Mouse (Mus musculus): Measurements from ENCODE around the gene Krt34.

The Krt34 gene

DNA sequence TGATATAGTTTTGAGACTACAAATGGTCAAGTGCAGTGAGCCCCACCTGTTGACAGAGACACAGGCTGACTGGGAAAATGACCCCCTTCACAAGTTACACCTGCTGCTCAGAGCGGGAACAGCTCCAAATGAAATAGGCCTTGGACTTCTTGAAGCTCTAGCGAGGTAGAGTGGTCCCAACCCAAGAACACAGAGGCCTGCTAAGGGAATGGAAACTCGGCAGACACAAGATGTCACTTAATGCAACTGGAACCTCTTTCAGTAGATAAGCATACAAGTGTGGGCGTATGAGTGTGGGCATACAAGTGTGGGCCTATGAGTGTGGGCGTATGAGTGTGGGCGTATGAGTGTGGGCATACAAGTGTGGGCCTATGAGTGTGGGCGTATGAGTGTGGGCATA lies 42.3 kb downstream of the Krt34 start:
- no peak for DNase-seq (ENCODE audit: low read depth)

DNA sequence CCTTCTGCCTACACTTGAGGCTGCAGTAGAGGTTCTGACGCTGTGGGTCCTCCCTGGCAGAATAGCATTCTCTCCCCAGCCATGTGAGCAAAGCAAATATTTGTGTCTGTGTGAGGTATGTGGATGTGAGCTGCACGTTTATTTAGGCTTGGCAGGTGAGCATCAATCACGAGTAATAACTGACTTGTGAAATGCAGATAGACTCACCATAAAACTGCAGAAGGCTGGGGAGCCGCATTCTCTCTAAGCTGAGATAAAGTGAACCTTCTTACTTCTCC lies 47.0 kb downstream of the Krt34 start:
- DNase-seq (ENCODE audit: low read depth), result no peak

- DNase-seq (ENCODE audit: low read depth), result no peak
These were observed 47.6 kb downstream of the Krt34 start, which contains the start of gene Krtap17-1 for GRCm38 (mm10) chr11:99993620-99994383. Gene Krtap17-1, minus strand, starts transcription at chr11:99993994.

GRCm38 (mm10) chr11:99990571-99990970 lies 50.8 kb downstream of the Krt34 start:
- no peak for DNase-seq (ENCODE audit: low read depth)

DNA sequence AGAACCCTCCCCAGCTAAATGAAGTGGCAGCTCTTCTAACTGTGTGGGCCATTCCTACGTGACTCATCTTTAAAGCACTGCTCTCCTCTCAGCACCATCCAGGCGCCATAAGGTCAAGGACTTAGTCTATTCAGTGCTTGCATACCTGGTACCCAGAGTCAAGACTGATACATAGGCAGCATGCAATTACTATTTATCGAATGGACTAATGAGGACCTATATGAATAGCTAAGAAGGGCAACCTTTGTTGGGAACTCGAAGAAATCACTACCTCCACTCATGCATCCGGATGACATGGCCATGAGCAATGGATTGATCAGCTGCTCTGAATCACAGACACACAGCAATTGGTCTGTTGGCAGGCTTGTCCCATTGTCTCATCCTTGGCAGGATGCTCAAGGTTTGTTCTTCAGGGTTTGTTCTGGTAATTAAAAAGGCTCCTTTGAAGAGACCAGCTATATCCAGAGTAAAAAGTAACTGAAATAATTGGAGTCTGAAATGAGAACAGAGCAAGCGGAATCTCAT lies 51.4 kb downstream of the Krt34 start:
- DNase-seq (ENCODE audit: low read depth), result no peak

DNA sequence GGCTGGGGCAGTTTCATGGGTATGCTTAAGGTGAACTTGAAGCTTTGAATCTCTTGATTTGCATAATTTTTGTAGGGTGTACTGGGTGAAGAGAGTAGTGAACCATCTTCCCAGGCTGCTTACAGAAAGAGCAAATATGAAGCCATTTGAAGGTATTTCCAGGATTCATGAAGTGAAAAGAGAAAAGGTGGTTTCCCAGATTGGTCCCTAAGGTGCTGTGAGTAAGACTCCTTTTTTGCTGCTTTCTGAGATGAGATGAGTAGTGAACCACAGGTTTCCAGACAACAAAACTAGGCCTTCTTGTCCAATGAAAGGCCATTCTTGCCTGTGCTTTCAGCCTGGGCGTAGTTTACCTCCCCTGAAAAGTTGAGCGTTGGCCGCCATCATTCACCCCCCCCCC lies 52.8 kb downstream of the Krt34 start:
- no peak for DNase-seq (ENCODE audit: low read depth)

All from fibroblast of lung, adult 2 months (primary cell).